Mouse (Mus musculus): Measurements from ENCODE around the gene Sez6l. TPM values are rescaled to one million over a fixed set of nuclear protein-coding genes. Genes with fewer than 3 reads are reported as not detected.

The Sez6l gene
- polyA plus RNA-seq, 1 experiment, result not detected

GRCm38 (mm10) chr5:112370236-112370813 lies 206.7 kb downstream of the Sez6l start:
- peaks cover 79% of the 10 kb centered on the region for H3K36me3 ChIP-seq (ENCODE audit: control insufficient read depth)
- no peaks in the 10 kb centered on the region for H3K4me1 ChIP-seq (ENCODE audit: control insufficient read depth)
- TF ChIP-seq GATA1 (IDR thresholded peaks at IDR 0.05; ENCODE audit: low read length) (no peak), TAL1 (IDR thresholded peaks at IDR 0.05; ENCODE audit: low read length) (no peak)

GRCm38 (mm10) chr5:112369326-112369725 lies 207.7 kb downstream of the Sez6l start:
- Histone ChIP-seq H3K36me3 (ENCODE audit: control insufficient read depth) (peaks cover 79% of the 10 kb centered on the region), H3K27me3 (ENCODE audit: control insufficient read depth) (no peaks in the 10 kb centered on the region), H3K4me1 (ENCODE audit: control insufficient read depth) (no peaks in the 10 kb centered on the region), H3K4me3 (replicated peaks) (no peak overlapping the region), H3K9me3 (ENCODE audit: control insufficient read depth, low read length) (no peaks in the 10 kb centered on the region)
- no peak for TF ChIP-seq GATA1 (IDR thresholded peaks at IDR 0.05; ENCODE audit: low read length)
- TF ChIP-seq TAL1 (IDR thresholded peaks at IDR 0.05; ENCODE audit: low read length), result no peak

More at GRCm38 (mm10) chr5:112370236-112370813, 206.7 kb downstream of the Sez6l start:
- H3K4me3 ChIP-seq (replicated peaks), result no peak overlapping the region
- no peaks in the 10 kb centered on the region for H3K27me3 ChIP-seq (ENCODE audit: control insufficient read depth)
- no peaks in the 10 kb centered on the region for H3K9me3 ChIP-seq (ENCODE audit: control insufficient read depth, low read length)

Other genes with a start within 250 kb of the Sez6l start
- 1.0 and 1.9 TPM in 2 replicates for gene Srrd, start 234.1 kb downstream of the Sez6l start, polyA plus RNA-seq (2012)
- 1.3 and 1.4 TPM in 2 replicates for gene Hps4, start 234.1 kb downstream of the Sez6l start, polyA plus RNA-seq (2012)
- 0.01 TPM in 1 of 2 replicates, not detected in the other for gene Gm6583, start 221.2 kb downstream of the Sez6l start, polyA plus RNA-seq (2012)
- not detected in 2 replicates for gene Asphd2, start 182.3 kb downstream of the Sez6l start, polyA plus RNA-seq (2012)
- not detected in 2 replicates for gene Gm6588, start 127.8 kb downstream of the Sez6l start, polyA plus RNA-seq (2012)